Mouse (Mus musculus) retina, adult 2 months (tissue): ENCODE data around the gene Kcnma1.

Source experiments
- DNase-seq: peaks from one replicate; pipeline ENCODE4 v3.0.0-alpha.2; 2012; ENCODE audit warnings: low read depth, low spot score

Gene Kcnma1

GRCm38 (mm10) chr14:23966471-23966870, 47.8 kb downstream of the Kcnma1 start:
- DNase-seq = no peak

- no peak for DNase-seq
These were observed 55.2 kb downstream of the Kcnma1 start for GRCm38 (mm10) chr14:23959061-23959460.

- no peak for DNase-seq
These were observed 57.0 kb downstream of the Kcnma1 start for GRCm38 (mm10) chr14:23957270-23957669.

- DNase-seq = no peak
These were observed 70.4 kb downstream of the Kcnma1 start for GRCm38 (mm10) chr14:23943876-23944275.

- DNase-seq = no peak
These were observed 71.1 kb downstream of the Kcnma1 start for GRCm38 (mm10) chr14:23943152-23943551.

- DNase-seq = no peak
These were observed 72.2 kb downstream of the Kcnma1 start for GRCm38 (mm10) chr14:23942103-23942502.

GRCm38 (mm10) chr14:23935016-23935415, 79.3 kb downstream of the Kcnma1 start:
- DNase-seq = no peak

GRCm38 (mm10) chr14:23931671-23932071, 82.6 kb downstream of the Kcnma1 start:
- DNase-seq = no peak

- DNase-seq = no peak
These were observed 85.1 kb downstream of the Kcnma1 start for GRCm38 (mm10) chr14:23929168-23929567.

GRCm38 (mm10) chr14:23923356-23923755, 90.9 kb downstream of the Kcnma1 start:
- no peak for DNase-seq

- DNase-seq = no peak
These were observed 91.5 kb downstream of the Kcnma1 start for GRCm38 (mm10) chr14:23922755-23923154.

GRCm38 (mm10) chr14:23911108-23911629, 103.1 kb downstream of the Kcnma1 start:
- no peak for DNase-seq

- no peak for DNase-seq
These were observed 105.7 kb downstream of the Kcnma1 start for GRCm38 (mm10) chr14:23908564-23908963.

- DNase-seq = no peak
These were observed 111.5 kb downstream of the Kcnma1 start for GRCm38 (mm10) chr14:23902636-23903279.

- no peak for DNase-seq
These were observed 114.8 kb downstream of the Kcnma1 start for GRCm38 (mm10) chr14:23899462-23899861.

- no peak for DNase-seq
These were observed 116.5 kb downstream of the Kcnma1 start for GRCm38 (mm10) chr14:23897815-23898214.

- DNase-seq = no peak
These were observed 118.3 kb downstream of the Kcnma1 start for GRCm38 (mm10) chr14:23896036-23896435.

GRCm38 (mm10) chr14:23886112-23886511, 128.2 kb downstream of the Kcnma1 start:
- DNase-seq = no peak

GRCm38 (mm10) chr14:23885539-23885938, 128.8 kb downstream of the Kcnma1 start:
- DNase-seq = no peak

GRCm38 (mm10) chr14:23885071-23885470, 129.2 kb downstream of the Kcnma1 start:
- no peak for DNase-seq

GRCm38 (mm10) chr14:23882001-23882400, 132.3 kb downstream of the Kcnma1 start:
- DNase-seq = no peak

GRCm38 (mm10) chr14:23879331-23879730, 135.0 kb downstream of the Kcnma1 start:
- DNase-seq = no peak

- no peak for DNase-seq
These were observed 136.7 kb downstream of the Kcnma1 start for GRCm38 (mm10) chr14:23877561-23877960.

- no peak for DNase-seq
These were observed 139.7 kb downstream of the Kcnma1 start for GRCm38 (mm10) chr14:23874545-23874944.
